Mouse (Mus musculus): ENCODE results near the gene Tspan10.
"Not testable (repeated sequence)": the region's sequence is repeated elsewhere in the genome, so short reads cannot be mapped to it uniquely, and the experiment has no call there.

Tspan10 gene

DNA sequence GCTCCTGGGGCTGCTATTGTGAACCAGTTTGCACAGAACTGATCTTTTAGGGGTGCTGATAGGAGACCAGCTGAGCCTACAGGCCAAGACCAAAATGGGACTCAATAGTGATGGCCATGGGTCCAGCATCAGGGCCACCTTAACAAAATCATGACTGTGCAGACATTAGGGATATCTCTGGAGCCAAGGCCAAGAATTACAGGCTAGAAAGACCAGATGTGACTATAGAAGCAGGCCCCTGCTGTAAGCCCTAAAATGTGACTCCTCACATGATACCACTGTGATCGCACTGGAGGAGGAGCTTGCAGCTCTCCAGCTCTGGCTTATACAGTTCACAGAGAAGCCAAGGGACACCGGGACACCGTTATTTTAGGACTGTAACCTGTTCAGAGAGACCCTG is at the start of gene Tspan10:
Gene Tspan10 (plus strand): TSS at position 301 of the 400 bp plus-strand sequence.
- DNase-seq (ENCODE audit: low read depth, low spot score) = no peak

DNA sequence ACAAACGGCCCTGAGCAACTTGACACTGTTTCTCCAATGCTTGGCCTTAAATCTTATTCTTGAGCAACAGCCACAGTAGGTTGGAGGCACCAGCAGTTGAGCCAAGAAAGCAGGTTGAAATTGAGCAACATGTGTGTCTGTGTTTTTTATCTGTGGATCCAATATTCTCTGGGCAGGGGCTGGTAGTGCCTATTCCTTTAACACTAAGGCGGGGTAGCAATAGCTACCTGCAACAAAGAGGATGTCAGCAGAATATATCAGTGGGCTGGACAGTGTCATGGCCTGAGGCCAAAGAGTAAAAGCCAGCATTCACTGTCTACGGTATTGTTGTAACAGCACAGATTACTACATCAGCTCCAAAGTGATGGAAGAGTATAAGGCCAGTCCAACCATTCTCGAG is 46.8 kb upstream of the Tspan10 start:
- no peak for DNase-seq (ENCODE audit: low read depth, low spot score)

DNA sequence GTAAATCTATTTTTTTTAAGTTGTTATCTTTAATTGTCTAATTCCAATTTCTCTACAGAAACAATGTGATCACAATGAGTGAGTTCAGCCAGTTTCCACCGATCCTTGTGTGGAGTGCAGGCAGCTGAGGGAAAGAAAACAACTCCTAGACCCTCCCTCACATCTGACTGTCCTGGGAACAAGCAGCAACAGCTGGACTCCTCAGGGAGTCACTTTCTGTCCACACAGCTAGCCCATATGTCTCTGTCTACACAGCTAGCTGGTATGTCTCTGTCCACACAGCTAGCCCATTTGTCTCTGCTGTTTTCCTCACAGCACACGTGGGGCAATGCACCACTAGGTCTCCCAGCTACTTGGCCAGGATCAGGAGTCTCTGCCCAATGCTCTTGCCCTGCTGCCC is 44.8 kb upstream of the Tspan10 start:
- no peak for DNase-seq (ENCODE audit: low read depth, low spot score)

DNA sequence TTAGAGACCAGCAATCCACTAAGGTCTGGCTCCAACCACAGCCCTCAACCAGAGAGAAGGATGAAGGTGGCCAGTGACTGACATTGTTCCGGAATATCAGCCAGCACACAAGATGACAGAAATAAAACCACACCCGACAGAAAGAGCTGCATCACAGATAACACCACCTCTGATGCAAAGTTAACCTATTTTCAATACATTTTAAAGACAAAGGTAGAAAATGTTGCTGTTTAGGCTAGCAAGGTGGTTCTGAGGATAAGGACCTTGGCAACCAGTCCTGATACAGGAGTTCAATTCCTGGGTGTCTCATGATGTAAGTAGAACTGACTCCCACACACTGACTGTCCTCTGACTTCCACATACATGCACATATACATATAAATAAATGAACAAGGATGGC is 43.1 kb upstream of the Tspan10 start:
- no peak for DNase-seq (ENCODE audit: low read depth, low spot score)

DNA sequence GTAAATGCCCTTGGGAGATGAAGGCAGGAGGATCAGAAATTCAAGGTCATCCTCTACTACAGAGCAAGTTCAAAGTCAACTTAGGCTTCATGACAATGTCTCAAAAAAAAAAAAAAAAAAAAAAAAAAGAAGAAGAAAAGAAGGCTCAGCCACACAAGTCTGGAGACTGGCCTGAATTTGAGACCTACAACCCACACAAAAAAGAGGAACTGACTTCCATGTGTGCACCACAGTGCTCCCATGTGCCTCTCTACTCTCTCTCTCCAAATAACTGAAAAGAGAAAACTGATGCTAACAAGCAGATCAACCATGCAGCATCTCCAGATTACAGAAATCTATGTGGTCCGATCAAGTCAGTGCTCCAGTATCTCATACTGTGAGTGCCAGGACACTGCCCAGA is 37.6 kb upstream of the Tspan10 start:
- no peak for DNase-seq (ENCODE audit: low read depth, low spot score)

DNA sequence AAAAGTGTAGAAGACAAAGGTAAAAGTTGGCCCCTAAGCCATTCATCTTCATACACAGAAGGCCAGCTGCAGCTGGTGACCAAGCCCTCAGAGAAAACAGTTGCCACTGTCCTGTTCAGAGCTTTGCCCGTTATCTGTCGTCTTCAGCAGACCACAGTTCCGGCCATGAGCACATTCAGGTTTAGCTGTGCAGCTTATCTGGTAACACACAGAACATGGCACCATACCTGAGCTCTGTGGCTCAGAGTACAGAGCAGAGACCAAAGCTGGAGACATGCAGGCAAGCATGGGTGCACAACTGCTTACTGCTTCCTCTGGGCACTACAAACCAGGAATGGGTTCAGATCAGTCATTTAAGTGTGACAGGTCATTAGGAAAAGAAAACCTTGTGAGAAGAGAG is 36.6 kb upstream of the Tspan10 start:
- DNase-seq (ENCODE audit: low read depth, low spot score) = no peak

DNA sequence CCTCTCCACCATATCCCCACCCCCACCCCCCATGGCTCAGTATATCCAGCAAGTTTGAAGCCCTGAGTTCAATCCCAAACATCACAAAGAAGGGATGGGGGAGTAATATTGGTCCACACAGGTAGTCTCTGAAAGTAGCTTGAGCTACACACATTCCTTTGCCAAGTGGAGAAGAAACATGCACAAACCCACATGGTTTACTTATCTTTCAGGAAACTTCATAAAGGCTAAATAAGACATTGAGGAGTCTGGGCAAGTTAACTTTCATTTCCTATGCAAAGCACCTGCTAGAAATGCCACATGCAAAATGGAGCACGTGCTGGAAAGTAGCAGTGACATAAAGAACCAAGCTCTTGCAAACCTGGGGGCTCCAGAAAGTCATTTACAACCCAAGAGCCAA is 36.0 kb upstream of the Tspan10 start:
- no peak for DNase-seq (ENCODE audit: low read depth, low spot score)

DNA sequence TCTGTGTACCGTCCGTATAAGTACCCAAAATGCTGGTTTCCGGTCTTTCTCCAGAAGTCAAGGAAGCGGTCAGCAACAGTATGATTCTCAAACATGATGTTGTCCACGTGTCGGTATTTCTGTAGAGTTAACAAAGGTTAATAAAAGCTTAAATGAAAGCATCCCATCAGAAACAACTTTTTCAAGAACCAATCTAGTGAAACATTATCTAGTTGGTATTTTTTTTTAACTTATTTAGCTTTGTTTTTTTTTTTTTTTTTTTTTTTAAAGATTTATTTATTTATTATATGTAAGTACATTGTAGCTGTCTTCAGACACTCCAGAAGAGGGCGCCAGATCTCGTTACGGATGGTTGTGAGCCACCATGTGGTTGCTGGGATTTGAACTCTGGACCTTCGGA is 28.8 kb upstream of the Tspan10 start:
- not testable (repeated sequence) for DNase-seq (ENCODE audit: low read depth, low spot score)

DNA sequence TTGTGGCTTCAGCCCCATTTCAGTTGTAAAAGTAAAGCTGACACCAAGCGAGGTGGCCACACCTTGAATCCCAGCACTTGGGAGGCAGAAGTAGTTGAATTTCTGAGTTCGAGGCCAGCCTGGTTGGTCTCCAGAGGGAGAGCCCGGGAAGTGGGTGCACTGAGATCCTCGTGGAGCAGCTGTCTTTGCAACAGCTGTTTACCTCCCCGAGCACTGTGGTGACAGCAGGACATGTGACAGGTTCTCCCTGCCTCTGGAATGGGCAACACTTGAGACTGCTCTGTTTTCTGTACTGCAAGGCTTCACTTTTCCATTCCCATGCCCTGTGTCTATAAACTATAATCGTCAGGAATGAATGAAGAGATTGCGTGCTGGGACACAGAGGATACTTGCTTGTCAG is 24.6 kb upstream of the Tspan10 start:
- DNase-seq (ENCODE audit: low read depth, low spot score) = no peak

DNA sequence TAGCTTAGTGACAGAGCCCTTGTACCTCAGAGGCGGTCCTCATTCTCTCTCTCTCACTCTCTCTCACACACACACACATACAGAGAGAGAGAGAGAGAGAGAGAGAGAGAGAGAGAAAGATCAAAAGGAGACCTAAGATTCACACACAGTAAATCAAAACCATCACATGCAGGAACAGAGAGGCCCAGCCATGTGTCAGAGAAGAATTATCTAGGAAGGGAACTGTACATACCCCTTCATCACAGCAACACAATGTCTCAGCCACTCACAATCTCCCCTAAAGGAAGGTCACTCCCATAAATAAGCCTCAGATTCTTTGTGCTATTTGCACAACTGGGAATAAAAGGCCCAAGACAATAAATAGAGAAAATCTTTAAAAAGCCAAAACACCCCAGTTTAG is 23.9 kb upstream of the Tspan10 start:
- DNase-seq (ENCODE audit: low read depth, low spot score) = no peak

DNA sequence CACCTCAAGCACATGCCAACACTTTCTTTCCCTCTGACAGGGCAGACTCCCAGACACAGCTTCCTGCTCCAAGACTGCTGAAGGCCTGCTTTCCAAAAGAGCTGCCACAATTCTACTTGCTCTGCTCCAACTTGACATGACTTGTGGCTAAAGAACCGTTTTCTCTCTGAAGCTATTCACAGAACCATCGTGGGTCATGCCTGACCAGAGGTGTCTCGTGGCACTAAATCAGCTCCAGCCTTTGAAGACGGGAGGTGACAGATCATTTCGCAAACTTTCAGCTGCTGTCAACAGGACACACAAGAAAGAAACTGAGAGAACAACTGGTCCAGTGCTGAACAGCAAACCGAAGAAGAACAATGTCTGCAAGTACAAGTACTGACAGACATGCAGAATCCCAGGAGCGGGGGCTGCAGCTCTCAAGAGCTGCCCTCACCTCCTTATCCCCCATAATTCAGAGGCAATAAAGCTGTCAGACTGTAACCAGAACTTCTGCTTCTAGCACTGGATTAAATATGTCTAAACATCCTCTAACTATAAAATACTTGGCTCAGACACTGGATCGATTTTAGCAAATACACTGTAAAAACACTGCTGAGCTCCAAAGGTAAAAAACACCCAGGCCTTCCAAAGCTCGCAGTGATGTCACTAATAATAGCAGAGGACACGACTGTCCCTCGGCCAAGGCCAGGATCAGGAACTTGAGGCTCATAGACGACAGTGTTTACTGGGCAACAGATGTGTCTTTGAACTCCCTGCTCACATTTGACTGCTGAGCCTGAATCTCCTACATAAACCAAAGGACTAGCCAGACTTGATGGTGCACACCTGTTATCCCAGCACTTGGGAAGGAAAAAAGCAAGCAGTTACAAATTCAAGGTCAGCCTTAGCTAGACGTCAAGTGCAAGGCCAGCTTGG is 19.5 kb upstream of the Tspan10 start:
- no peak for DNase-seq (ENCODE audit: low read depth, low spot score)

DNA sequence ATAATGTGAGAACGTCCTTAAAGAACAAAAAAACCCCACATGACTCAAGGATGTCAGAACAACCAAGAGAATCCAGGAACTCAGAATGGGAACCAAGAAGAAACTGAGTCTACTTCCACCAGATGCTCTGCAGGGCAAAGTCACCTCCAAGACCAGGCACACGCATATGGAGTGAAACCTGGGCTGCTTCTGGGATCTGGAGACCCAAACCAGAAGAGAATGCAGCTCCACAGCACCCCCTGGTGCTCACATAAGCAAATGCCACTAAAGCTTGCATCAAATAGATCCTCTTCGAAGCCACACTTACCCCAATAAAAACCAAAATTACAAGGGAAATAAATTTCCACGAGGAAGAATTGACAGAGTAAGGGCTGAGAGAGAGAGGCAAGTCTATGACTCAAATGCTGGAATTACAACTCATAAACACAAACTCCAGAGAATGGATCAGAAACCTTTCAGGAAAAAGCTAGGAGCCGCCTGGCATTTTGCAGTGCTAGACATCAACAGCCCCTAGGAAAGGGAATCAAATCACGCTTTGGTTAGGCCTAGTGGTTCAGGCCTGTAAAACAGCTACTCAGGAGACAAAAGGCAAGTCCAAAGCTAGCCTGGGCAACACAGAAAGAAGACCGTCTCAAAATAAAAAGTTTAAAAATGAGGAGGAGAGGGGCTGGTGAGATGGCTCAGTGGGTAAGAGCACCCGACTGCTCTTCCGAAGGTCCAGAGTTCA is 18.7 kb upstream of the Tspan10 start:
- peak; percentile 83 for DNase-seq (ENCODE audit: low read depth, low spot score)

DNA sequence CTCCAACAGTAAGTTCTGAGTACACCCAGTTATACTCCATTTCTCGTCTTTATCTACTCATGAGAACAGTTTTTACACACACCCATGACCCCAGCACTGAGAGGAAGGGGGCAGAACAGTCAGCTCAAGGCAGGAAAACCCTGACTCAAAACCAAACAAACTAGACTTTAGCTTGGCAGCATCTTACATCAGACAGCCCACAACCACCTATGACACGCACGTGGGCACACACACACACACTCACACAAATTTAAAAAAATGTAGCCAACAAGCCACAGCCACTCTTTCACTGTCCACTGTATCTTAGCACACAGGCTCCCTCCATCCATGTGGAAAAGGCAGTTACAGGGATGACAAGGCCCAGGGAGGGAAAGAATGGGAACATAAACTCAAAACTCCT is 15.7 kb upstream of the Tspan10 start:
- DNase-seq (ENCODE audit: low read depth, low spot score) = no peak

DNA sequence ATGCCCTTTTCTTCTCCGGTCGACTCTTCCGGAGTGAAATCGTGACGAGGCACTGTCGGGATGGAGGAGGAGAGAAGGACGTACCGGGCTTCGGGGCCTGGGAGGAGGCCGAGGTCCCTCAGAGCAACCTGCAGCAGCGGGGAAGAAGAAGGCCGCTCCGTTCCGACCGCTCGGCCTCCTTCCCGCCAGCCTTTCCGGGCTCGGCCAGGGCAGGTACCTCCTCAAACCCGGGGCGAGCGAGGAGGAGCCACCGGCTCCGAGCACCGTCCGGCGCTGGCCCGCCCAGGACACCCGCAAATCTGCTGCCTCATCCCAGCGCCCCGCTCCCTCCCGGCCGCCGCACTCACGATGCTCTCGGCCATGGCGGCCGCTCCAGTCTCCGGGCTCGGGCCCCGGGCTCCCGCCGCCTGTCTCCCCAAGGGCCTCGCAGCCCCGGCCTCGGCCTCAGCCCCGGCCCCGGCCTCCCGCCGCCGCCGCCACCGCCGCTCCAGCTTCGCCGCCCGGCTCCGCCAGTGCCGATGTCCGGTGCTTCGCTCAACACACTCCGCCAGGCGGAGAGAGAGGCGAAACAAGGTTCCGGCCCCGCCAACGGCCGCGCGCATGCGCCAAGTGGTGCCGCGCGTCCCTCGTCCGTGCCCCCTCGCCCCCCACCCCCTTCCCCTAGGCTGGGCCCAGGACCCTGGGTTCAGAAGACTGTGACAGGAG is 5.1 kb upstream of the Tspan10 start, which contains the start of gene Nploc4:
Gene Nploc4 (minus strand): TSS at position 557 of the 705 bp plus-strand sequence.
- peak; percentile 93 for DNase-seq (ENCODE audit: low read depth, low spot score)

DNA sequence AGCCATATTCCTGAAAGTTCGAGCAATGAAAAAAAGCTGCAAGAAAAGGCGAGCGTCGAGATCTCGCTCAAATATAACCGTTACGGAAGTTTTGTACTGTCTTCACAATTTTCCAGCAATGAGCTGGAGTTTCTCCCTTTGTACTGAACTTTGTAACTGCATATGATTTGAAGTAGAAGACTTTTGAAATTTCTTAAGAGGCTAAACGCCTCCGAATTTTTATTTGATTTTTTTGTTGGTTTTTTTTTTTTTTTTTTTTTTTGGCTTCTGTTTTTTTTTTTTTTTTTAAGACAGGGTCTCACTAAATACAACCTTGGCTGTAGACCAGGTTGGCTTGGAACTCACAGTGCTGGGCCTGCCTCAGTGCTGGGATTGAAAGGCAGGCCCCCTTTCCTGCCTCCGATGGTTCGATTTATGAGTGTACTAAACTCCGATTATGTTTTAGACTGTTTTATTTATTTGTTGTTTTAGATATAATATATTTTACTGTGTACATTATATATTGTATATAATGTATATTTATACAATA is 4.5 kb upstream of the Tspan10 start:
- no peak for DNase-seq (ENCODE audit: low read depth, low spot score)

DNA sequence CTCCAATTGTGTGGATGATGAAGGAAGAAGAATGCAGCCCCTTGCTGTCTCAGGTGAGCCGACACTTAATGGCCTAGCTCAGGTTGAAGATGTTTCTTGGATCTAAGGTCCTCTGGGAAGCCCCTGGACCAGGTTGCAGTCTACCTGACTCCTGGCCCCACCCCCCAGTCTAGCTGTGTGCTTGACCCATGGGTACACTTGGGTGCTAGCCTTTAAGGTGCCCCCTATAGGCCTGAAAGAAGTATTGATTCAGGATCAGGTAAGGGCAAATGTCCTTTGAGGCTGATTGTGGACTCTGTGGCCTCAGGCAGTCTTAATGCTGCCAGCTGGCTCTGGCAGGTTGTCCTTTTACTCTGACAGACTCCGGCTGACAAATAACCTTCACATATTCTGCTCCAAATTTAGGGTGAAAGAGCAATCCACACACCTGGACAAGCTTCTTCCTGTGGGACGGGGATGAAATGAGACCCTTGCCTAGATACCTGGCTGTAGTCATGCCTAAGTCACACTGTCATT is 379 bp downstream of the Tspan10 start:
- no peak for DNase-seq (ENCODE audit: low read depth, low spot score)

DNA sequence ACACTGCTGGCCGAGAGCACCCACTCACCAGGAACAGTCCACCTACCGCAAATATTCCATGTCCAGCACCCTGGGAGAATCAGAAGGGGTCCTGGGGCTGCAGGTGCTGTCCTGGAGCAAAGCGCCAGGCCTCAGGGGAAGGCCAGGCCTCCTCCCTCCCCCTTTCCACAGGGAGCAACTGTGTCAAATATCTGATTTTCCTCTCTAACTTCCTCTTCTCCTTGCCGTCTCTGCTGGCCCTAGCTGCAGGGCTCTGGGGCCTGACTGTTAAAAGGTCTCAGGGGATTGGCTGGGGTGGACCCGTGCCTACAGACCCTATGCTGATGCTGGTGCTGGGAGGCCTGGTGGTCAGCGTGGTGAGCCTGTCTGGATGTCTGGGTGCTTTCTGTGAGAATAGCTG is 1.7 kb downstream of the Tspan10 start:
- no peak for DNase-seq (ENCODE audit: low read depth, low spot score)

DNA sequence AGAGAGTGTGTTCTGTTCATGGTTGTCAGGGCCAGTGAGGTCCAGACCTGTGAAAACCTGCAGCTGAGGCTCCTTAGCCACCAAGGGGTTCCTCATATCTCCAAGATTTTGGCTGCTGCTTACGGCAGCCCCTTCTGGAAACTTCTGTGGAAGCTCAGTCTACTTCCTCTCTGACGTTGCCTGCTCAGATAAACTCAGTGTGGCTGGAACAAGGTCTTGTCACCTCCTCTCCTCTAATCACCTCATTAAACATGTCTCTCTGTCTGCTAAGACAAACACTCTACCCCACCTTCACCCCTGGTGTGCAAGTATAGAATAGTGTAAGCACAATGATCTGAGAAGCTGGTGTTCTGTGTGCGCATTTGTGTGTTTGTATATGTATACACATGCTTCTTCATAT is 3.0 kb downstream of the Tspan10 start:
- no peak for DNase-seq (ENCODE audit: low read depth, low spot score)

DNA sequence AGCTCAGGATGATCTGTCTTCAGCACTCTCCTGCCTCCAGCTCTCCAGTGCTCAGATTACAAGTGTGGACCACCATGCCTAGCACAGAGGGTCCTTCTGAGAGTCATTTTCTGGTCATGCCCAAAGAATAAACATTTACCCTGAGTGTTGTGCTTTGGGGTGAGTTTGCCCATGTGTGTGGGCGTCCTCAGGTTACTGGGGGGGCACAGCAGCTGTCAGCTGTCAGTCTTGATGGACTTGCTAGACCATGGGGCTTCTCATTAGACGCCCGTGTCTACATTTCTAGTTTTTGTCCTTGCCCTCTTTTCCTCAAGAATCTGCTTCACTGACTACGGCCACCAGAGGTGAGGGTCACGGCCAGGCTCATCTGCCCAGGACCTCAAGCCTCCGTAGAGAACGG is 4.7 kb downstream of the Tspan10 start:
- no peak for DNase-seq (ENCODE audit: low read depth, low spot score)

DNA sequence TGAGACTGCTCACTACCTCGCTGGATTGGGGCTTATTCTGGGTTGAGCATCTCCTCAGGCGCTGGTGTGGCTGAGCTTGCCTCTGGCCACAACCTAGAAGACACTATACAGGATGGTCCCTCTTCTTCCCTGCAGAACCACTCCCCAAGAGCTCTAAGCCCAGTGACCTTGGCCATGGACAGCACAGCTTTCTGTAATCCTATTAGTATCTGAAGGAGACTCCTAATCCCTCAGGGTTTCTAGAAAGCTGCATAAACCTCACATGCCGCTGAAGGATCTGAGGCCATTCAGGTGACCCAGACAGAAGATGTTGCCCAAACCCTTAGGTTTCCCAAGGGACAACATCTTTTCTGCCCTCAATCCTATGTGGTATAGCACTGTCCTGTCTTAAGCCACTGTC is 9.8 kb downstream of the Tspan10 start:
- DNase-seq (ENCODE audit: low read depth, low spot score) = no peak

DNA sequence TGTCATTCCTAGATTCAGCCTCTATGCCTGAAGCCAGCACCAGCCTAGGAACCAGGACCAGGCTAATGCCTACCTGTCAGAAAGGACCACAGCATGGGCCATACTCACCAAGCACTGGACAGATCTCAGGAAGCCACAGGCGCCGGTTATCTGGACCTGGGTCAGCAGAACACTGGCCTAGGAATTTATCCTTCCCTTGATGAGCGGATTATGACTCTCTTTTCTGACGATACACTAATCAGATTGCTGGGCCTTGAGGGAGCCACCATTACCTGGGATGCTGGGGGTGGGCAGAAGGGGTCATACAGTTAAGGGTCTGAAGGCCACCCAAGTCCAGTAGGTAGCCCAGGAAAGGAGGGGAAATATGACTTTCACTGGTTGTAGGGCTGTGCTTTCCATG is 10.9 kb downstream of the Tspan10 start, which contains the start of gene Pde6g:
Gene Pde6g (minus strand): TSS at position 195 of the 400 bp plus-strand sequence.
- no peak for DNase-seq (ENCODE audit: low read depth, low spot score)

DNA sequence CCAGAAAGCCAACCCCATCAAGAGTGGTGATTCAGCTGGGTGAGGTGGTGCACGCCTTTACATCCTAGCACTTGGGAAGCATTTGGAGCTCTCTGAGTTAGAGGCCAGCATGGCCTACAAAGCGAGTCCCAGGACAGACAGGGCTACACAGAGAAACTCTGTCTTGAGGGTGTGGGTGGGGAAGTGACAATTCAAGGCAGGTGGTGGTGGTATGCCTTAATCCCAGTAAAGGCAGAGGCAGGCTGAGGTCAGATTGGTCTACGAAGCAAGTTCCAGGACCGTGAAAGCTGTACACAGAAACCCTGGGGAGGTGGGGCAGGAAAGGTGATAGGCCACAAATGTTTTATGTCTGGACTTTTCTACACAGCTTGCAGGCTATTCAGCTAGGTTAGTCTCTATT is 12.5 kb downstream of the Tspan10 start:
- no peak for DNase-seq (ENCODE audit: low read depth, low spot score)
